Mouse (Mus musculus): ENCODE data around the gene Pnmt.

DNA sequence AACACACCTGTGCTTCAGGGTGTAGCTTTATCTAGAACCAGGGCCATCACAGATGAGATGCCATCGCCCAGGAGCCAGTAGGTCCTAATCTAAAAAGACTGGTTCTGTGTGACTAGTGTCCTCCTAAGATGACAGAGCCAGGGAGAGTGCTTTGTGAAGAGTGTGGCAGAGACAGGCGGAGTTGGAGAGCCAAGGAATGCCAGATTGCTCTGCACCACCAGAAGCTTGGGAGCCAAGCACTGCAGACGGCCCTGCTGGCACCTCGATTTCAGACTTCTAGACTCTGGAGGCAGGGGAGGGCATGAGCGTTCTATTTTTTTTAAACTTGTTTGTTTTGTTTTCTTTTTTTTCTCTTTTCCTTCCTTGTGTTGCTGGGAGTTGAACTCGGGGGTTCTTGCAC lies 16.9 kb upstream of the Pnmt start:
- no peak for TF ChIP-seq POLR2A (IDR thresholded peaks at IDR 0.05; ENCODE audit: control insufficient read depth, extremely low read depth, insufficient read depth, low read length, poor library complexity)
- TF ChIP-seq CTCF (IDR thresholded peaks at IDR 0.05; ENCODE audit: borderline replicate concordance, control insufficient read depth, extremely low read depth, insufficient read depth, low read length, poor library complexity), result no peak
